Mouse (Mus musculus): ENCODE data around the gene Dlx3. TPM values are rescaled to one million over a fixed set of nuclear protein-coding genes. Genes with fewer than 3 reads are reported as not detected.
A peak's percentile ranks its signal among the peaks of the same experiment; 100 is the strongest.

Dlx3 gene
- total RNA-seq (2021): not detected
- long read RNA-seq, experiment 1: 0 reads
- long read RNA-seq, experiment 2: 0 reads

DNA sequence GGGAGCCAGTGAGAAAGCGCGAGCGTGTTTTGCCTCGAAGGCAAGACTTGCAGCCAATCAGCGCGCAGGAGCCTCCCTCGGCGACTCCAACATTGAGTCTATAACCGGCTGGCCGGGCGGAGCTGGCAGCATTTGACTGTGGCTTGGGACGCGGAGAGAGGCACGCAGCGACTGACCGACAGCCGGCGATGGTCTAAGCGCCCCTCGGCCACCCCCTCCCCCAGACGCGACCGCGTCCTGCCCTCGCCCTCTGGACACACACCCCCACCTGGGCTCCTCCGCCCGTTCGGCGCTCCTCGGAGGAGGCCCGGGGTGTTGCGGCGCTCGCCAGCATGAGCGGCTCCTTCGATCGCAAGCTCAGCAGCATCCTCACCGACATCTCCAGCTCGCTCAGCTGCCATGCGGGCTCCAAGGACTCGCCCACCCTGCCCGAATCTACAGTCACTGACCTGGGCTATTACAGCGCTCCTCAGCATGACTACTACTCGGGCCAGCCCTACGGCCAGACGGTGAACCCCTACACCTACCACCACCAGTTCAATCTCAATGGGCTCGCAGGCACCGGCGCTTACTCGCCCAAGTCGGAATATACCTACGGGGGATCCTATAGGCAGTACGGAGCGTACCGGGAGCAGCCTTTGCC is at the start of gene Dlx3:
Gene Dlx3 (plus strand): TSS at position 130 of the 643 bp plus-strand sequence.
- DNase-seq (ENCODE audit: low spot score in 2 of 2): no peak

DNA sequence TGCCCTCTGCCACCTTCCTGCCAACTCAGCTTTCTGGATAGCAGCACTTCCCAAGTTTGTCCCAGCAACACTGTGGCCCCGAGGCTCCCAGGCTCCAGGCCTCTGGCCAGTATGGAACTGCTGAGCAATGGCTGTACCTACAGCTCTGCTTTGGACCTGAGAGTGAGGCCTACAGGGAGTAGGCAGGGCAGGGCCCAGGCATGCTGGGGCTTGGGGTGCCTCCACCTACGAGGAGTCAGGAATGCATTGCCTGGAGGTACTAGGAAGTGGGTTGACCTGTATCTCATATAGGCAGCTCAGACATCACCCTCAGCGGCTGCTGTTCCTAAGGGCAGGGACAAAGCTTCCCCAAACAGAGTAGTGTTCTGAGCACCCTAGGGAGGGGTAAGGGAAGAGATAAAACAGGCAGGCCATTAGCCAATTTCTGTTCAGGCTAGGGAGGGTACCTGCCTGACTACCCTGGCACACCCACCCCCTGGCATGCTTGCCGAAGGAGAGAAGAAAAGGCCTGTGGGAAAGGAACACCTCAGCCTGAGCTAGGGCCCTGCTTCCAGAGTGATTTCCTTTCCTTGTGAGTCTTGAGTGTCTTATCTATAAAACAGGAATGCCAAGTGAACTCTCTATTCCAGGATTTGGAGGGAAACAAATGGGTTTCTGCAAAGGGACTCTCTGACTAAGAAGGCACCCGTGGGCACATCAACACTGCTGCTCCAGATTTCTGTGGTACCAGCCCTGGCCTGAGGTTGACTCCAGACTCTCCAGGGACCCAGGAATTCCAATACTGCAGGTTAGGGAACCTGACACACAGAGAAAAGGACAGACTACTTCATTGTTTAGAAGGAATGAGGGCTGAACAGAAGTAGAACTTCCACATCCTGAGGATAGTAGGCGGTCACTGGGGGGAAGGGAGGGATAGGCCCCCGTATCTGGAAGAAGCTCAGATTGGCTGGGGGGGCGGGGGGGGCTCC is 49.5 kb upstream of the Dlx3 start:
- DNase-seq (ENCODE audit: low spot score in 2 of 2): no peak

DNA sequence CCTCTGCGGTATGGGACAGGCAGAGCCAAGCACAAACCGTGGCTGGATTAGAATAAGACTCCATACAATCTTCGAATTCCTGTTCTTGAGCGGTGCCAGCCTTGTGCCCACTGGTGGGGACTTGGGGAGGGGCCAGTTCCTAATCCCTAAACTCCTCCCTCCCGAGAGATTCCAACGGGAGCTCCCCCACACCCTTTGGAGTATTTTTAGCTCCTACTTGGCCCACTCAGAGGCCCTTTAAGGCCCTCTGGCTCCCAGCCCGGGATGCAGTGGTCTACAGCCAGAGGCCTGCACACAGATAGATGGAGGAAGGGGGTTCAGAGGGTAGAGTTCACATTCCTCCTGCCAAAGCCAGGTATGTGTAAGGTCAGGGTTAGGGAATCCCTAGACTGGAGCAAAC is 48.7 kb upstream of the Dlx3 start:
- DNase-seq (ENCODE audit: low spot score in 2 of 2): no peak

DNA sequence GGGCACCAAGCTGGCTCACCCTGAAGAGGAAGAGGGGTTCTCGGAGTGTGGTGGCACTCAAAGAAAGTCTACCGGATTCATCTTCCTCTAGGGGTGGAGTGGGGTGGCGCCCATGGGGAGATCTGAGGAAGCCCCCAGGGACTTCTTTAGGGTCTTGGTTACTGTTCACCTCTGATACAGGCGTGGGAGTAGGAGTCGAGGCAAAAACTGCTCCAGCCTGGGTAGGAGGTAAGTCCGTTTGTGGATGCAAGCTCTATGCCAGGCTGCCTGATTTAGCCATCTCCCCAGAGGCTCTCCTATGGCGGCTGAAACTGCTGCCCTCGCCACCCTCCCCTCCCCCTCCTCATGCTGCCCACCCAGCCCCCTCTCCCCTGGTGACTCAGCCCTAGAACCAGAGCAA is 47.8 kb upstream of the Dlx3 start:
- DNase-seq (ENCODE audit: low spot score in 2 of 2): no peak

DNA sequence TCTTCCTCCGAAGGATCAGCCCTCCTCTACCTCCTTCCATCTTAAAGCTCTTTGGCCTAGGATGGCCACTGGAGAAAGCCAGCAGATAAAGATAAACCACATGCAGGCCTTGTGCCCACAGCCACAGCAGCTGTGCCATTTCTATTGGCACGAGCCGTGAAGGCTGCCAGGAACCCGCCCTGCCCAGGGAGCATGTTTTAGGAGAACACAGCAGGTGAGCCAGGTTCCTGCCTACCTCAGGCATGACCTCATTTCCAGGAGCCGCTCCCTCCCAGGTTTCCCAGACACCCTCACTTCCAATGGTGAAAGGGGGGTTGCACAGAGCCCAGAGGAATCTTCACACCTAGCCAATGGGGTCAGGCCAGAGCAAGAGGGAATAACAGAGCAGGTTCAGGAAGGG is 47.1 kb upstream of the Dlx3 start:
- no peak for DNase-seq (ENCODE audit: low spot score in 2 of 2)

DNA sequence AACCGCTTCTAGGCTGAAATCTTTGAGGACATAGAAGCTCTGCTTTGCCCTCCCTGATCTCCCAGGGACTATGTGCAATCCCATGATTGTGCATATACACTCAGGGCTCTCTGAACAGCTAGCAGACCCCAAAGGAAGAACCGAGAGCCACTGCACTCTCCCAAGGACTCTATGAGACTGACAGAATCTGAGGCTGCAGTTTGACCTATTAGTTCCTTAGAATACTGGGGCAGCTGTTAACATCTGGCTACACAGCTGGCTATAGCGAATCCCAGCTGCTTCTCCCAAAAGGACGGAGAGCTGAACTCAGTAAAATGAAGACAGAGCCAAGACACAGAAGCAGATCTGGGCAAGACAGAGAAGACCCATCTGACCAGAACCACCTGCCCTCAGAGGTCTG is 46.1 kb upstream of the Dlx3 start:
- DNase-seq (ENCODE audit: low spot score in 2 of 2): no peak

GRCm38 (mm10) chr11:95074694-95075093 is 45.2 kb upstream of the Dlx3 start:
- no peak for DNase-seq (ENCODE audit: low spot score in 2 of 2)

DNA sequence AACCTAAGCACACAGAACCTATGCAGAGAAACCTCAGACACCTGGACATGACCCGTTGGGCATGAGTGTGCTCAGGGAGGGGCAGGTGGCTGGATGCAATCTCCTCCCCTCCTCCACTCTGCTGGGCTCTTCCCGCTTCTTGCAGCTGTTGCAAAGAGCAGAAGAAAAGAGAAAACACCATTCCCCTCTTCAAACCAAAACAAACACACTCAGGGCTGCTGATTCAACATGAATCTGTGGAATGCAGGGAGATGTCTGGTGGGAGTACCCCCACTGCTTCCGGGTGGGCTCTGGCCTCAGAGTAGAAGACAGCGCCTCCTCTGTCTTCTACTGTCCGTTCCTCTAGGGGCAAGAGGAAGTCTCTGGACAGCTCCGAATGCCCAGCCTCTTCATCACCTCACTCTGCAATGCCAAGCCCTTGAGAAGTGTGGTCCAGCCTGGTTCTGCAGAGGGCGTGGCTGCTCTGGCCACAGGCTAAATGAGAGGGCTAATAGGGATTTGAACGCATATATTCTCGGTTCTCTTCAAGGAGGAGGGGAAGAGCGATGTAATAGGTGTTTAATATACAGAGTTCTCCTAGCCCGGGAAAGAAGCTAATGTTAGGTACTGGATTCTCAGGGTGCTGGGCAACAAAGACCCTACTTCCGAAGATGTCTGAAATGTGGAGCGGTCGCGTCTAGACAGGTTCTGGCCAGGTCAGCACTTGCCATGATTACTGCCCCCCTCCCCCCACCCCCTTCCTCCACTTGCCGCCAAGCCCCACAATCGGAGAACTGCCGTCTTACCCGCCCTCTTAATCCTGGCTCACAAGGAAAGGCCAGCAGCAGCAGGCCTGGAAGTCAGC is 44.5 kb upstream of the Dlx3 start:
- no peak for DNase-seq (ENCODE audit: low spot score in 2 of 2)

GRCm38 (mm10) chr11:95076041-95076535 is 43.8 kb upstream of the Dlx3 start:
- DNase-seq (ENCODE audit: low spot score in 2 of 2): peak; percentile 20 to 52

GRCm38 (mm10) chr11:95076536-95077111 is 43.3 kb upstream of the Dlx3 start, which contains the start of gene Itga3:
TSS of gene Itga3 (minus strand) at chr11:95076801.
- peak; percentile 20 to 52 for DNase-seq (ENCODE audit: low spot score in 2 of 2)

DNA sequence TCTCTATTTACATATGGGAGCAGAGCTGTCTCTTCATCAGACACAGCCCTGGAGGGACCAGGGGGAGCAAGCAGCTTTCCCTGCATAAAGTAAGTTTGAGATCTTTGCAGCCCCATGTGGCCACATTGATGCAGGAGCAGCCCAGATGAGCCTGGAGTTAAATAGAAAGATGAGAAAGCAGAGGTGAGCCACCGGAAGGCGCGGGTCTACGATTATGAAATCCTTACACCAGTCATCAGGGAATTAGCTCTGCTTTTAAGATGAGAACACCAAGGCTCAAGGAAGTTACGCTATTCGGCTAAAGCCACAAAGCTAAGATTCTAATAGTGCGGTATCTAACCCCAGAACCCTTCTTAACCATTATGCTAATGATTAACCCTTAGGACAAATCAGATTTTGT is 42.0 kb upstream of the Dlx3 start:
- no peak for DNase-seq (ENCODE audit: low spot score in 2 of 2)

DNA sequence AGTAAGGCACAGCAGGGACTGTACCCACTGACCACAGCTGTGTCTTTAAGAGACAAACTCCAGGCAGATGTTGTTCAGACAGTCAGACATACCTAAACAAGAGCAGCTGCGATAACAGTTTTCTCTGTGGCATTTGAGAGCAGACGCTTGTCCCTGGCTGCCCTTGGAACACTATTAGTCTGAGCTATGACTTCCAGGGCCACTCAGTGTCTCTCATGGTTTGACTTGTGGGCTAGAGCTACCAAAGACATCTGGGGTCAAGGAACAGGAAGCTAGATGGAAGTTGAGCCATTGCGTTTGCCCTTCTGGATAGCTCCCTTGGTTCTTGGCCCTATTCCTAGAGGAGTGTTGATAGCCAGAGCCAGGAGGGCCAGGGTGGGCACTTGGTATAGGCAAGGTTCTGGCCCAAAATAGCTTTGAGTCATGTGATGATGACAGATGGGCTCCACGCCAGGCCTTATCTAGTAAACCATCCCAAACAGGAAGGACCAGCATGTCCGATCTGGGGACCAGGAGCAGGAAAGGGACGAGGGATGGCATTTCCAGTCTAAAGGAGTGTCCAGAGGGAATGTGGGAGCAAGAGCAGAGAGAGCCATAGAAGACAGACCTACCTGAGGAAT is 40.6 kb upstream of the Dlx3 start:
- DNase-seq (ENCODE audit: low spot score in 2 of 2): no peak

DNA sequence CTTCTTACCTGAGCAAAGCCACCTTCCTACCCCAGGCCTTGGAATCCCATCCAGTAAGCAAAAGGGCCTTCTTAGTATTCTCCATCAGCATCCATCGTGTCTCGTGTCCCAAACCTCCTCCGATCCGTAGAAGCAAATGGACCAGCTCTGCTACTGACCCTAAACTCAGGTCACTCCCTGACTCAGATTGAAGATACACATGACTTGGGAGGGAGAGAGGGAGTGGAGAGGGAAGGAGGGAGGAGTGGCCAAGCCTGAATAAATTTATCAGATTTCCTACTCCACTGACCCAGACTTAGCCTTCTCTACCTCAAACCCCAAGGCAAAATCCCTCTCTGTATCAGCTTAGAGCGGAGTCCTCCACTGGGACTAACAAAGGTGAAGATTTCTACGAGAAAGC is 39.1 kb upstream of the Dlx3 start:
- no peak for DNase-seq (ENCODE audit: low spot score in 2 of 2)

DNA sequence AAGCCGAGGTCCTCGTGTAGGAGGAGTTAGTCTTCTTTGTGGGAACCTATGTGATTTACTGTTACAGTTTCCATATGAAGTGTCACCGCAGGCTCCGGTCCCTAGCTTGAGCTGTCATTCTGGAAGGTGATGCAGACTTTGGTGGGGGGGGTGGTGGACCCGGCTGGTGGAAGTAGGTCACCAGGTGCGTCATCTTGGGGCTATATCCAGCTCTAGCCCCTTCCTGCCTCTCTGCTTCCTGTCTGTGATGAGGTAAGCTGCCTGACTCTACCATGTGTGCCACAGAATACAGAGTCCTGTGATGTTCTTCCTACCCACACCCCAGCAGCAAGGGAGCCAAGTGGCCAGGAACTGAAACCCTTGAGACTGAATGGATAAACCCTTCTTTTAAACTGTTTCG is 37.0 kb upstream of the Dlx3 start:
- no peak for DNase-seq (ENCODE audit: low spot score in 2 of 2)

- no peak for DNase-seq (ENCODE audit: low spot score in 2 of 2)
Measured at GRCm38 (mm10) chr11:95084175-95084574, 35.7 kb upstream of the Dlx3 start.

GRCm38 (mm10) chr11:95084811-95085382 is 35.0 kb upstream of the Dlx3 start:
- no peak for DNase-seq (ENCODE audit: low spot score in 2 of 2)

DNA sequence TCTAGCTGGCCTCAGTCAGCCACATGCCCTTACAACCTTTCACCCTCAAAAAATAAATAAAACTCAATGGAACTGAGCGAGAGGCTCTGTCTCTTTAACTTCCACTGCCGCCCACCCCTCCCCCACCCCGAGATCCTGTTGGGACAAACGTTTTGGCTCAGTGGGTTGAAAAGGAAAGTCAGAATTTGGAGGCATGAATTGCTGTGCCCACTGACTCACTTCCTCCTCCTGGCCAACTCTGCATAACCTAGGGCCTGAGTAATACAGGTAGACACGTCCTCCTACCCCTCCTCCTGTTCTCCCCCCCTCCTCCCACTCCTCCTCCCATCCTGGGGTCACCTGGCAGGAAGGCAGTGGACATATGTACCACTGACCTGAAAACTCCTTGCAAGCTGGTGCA is 34.2 kb upstream of the Dlx3 start:
- no peak for DNase-seq (ENCODE audit: low spot score in 2 of 2)

- no peak for DNase-seq (ENCODE audit: low spot score in 2 of 2)
Measured at GRCm38 (mm10) chr11:95086229-95086628, 33.7 kb upstream of the Dlx3 start.

DNA sequence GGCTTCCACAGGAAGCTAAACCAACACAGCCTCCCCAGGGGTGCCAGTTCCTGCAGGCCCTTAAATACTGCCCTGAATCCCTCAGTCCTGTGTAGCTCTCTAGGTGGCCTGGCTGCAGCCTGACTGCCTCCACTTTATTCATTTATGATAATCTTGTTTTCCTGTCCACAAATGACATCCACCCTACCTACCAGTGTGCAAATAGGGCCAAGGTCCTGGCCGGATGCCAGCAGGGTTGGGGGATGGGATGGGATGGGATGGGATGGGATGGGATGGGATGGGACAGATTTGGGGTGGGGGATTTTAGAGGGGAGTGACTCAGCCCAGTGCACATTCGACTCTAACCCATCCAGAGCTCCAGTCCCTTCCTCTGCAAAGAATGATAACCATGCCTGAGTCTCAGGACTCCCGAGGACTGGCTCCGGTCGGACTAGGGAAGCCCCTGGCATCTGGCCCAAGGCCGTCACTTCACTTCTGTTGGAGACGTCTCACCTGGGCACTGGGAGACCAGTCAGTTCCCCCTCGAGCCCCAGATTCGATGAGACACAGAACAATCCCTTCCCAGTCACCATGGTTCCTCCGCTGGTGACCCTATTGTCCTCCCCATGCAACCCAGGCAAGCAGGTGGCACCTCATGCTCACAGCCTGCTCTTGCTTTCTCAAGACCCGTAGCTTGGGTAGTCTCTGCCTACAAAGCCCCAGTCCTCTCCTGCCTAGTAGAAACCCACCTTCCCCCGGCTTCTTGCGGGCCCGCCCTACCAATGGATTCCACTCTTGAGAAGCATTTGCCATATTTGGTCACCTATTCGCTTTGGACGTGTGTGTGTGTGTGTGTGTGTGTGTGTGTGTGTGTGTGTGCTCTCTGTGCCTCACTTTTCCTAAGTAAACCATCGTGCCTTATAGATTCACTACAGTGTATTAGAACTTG is 32.4 kb upstream of the Dlx3 start:
- DNase-seq (ENCODE audit: low spot score in 2 of 2): no peak

Data from layer of hippocampus, postnatal 14 days (tissue).